ENCODE assay signal across 9 mouse cellular contexts in genomic region chr9:31542909-31543690, GRCm38 (mm10).
DNase-seq lines count a peak whose midpoint lies in the region; ATAC-seq lines count a peak whose summit lies in the region.
"Had no signal": no experiment of that assay in that cellular context is flagged by ENCODE, and none has a peak within 500 bp of the region (broad histone marks: within the 10 kb centered on the region; RNA-seq: fewer than 3 reads in every experiment).

No protein-coding gene starts in this region.

- 14% methylated on average over 13 of the region's 13 CpGs for WGBS in hindbrain, embryonic 16.5 days

- H3K4me1 ChIP-seq in hindbrain, embryonic 16.5 days (ENCODE audit: control insufficient read depth, insufficient read depth, low read depth, low read length) = no peaks in the 10 kb centered on the region; the same call in 1 of the 2 replicates

- ATAC-seq in hindbrain, embryonic 16.5 days = peak; percentile 90

- H3K36me3 ChIP-seq in hindbrain, embryonic 16.5 days (ENCODE audit: control insufficient read depth, insufficient read depth, low read length) = no peaks in the 10 kb centered on the region

- H3K4me3 ChIP-seq in hindbrain, embryonic 16.5 days (ENCODE audit: low read length) = no peak overlapping the region
- H3K4me3 ChIP-seq: myocyte had no signal

- peak; percentile 79 for DNase-seq in NIH3T3 (ENCODE audit: low read depth)
- peak; percentile 72 to 74 for DNase-seq in cerebellum, adult 18-20 months
- DNase-seq in forelimb bud, embryonic 11.5 days (ENCODE audit: low read depth, low spot score) = peak; percentile 84
- DNase-seq in layer of hippocampus, postnatal 36 days = peak; percentile 74 to 75
- DNase-seq in lung, postnatal 36 days = peak; percentile 81
- peak; percentile 90 for DNase-seq in right cerebral cortex, postnatal 14 days
- peak; percentile 91 for DNase-seq in urinary bladder, postnatal 14 days (ENCODE audit: low spot score)

- H3K9me3 ChIP-seq in hindbrain, embryonic 16.5 days (ENCODE audit: control insufficient read depth, low read length) = no peaks in the 10 kb centered on the region

- H3K4me2 ChIP-seq in hindbrain, embryonic 16.5 days (ENCODE audit: low read length) = peak overlapping the region; percentile 40

- H3K27me3 ChIP-seq in hindbrain, embryonic 16.5 days (replicated peaks; ENCODE audit: control insufficient read depth, insufficient read depth, low read length) = no peaks in the 10 kb centered on the region

- no peak overlapping the region; the same call in 1 of the 2 replicates for H3K9ac ChIP-seq in hindbrain, embryonic 16.5 days (ENCODE audit: low read depth, low read length)

- H3K27ac ChIP-seq in hindbrain, embryonic 16.5 days (ENCODE audit: low read depth, low read length) = no peak overlapping the region
